Mouse (Mus musculus) R1 (cell line): ENCODE measurements around the gene Prima1.

Experiments used
- DNase-seq: peaks from one replicate; pipeline ENCODE4 v3.0.0-alpha.2; 2018; ENCODE audit warnings: low read depth, low spot score

Gene Prima1

DNA sequence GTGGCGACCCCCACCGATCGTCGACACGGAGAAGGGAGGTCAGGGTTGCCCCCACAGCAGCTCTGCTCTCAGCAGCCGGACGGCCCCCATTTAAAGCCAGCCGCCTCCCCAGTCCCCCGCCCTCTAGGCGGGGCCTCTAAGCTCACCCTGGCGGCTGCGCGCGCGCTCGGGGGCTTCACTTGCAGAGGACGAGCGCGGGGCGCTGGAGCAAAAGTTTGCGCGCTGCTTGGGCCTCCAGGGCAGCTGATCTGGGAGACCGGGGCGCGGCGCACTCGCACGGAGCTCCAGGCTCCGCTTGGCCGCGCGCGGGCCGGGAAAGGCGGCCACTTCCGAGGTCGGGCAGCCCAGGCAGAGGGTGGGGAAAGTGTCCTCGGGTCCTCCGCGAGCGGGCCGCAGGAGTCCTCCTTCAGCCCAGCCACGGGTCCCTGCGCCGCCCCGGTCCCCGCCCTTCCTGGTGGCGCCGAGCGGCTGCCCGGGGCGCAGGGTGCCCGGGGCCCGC is at the start of gene Prima1:
Prima1 (minus strand) TSS at position 68 of the 499 bp plus-strand sequence.
- peak; percentile 91 for DNase-seq

GRCm38 (mm10) chr12:103287276-103287675 is 45.3 kb upstream of the Prima1 start:
- no peak for DNase-seq

- DNase-seq: no peak
Observed at GRCm38 (mm10) chr12:103283411-103283810, 41.5 kb upstream of the Prima1 start.

- no peak for DNase-seq
Observed at GRCm38 (mm10) chr12:103282936-103283335, 41.0 kb upstream of the Prima1 start.

- no peak for DNase-seq
Observed at GRCm38 (mm10) chr12:103281912-103282311, 40.0 kb upstream of the Prima1 start.

DNA sequence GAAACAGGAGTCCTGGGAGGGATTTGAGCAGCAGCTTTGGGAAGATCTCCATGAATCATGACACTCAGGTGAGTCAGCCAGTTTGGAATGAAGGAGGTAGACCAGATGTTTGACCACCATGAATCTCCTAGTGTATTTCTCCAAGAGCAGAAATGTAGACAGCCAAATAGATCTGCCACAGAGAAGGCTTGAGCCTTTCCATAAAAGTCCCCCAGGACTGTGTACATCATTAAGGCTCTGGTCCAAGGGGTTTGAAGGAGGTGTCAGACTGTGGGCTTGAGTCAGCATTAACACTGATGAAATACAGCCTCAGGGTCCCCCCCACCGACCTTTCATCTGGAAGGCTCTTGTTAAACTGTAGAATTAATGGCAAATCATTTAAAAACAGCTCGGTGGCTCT is 39.5 kb upstream of the Prima1 start:
- no peak for DNase-seq

- DNase-seq: no peak
Observed at GRCm38 (mm10) chr12:103276422-103276821, 34.5 kb upstream of the Prima1 start.

DNA sequence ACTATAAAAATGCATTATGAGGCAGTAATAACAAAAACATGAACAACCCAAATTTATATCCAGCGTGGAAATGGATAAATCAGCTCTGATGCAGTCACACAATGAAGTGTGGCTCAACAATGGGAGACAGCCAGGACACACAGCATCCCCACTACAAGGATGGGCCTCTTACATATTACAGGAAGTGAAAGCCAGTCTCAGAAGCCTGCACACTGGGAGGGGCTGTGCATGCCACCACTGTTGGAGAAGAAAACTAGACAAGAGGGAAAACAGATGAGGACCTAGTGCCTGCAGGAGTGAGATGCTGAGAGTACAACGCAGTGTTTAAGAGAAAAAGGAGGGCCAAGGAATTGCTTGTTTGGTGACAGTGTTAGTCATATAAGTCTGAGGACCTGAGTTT is 31.8 kb upstream of the Prima1 start:
- DNase-seq: no peak

GRCm38 (mm10) chr12:103273051-103273450 is 31.1 kb upstream of the Prima1 start:
- no peak for DNase-seq

DNA sequence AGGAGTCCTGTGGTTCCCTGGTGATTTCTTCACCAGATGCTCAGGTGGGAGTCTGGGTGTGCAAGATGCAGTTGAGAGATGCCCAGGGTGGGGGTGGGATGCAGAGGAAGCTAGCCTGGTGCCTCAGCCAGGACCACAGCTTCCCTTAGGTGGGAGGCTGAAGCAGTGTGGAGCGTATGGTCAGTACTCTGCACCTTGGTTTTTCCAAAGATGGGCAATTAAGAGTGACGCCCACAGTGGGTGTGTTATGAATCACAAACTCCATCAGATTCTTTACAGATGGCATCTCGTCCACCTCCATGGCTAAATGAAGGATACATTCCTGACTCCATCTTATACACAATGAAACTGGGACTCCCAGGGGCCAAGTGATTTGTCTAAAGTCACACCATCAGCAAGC is 30.2 kb upstream of the Prima1 start:
- no peak for DNase-seq

- DNase-seq: no peak
Observed at GRCm38 (mm10) chr12:103266605-103267004, 24.7 kb upstream of the Prima1 start.

GRCm38 (mm10) chr12:103262017-103262865 is 20.3 kb upstream of the Prima1 start:
- DNase-seq: peak; percentile 34

DNA sequence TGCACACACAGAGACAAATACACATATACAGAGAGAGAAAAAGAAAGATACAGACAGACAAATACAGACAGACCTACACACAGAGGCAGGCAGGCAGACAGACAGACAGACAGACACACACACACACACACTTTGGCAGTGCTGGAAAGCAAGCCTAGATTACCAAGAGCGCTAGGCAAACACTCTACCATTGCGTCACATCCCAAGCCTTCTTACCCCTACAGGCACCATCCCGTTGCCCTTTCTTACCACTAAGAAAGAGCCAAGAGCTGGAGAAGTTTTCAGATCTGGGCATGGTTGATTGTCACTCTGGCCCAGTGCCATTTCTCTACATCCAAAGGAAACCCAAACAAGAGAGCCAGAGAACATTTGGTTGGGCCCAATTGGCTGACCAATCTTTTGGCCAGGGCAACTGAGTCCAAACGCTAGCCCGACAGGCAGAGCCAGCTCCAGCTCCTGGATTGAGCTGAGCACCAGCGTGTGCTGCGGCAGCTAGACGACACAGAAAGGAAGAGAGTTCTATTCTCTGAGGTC is 11.0 kb upstream of the Prima1 start:
- DNase-seq: no peak

- DNase-seq: no peak
Observed at GRCm38 (mm10) chr12:103251151-103251550, 9.2 kb upstream of the Prima1 start.

DNA sequence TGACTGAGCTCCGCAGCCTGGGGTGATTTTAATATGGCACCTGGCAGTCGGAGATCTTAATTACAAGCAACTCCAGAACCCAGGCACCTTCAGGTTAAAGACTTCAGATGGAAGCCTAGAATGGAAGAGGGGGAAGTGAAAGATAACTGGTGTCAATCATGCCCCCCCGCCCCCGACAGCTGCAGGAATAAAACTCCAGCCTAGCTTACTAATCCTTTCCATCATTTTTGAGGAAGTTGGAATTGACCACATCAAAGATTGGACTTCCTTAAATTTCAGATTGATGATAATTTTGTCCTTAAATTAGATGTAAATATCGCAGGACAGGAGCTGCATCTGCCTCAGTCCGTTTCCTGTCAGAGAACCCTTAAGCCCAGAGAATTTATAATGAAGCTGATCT is 8.4 kb upstream of the Prima1 start:
- DNase-seq: no peak

GRCm38 (mm10) chr12:103243041-103243440 is 1.1 kb upstream of the Prima1 start:
- no peak for DNase-seq

DNA sequence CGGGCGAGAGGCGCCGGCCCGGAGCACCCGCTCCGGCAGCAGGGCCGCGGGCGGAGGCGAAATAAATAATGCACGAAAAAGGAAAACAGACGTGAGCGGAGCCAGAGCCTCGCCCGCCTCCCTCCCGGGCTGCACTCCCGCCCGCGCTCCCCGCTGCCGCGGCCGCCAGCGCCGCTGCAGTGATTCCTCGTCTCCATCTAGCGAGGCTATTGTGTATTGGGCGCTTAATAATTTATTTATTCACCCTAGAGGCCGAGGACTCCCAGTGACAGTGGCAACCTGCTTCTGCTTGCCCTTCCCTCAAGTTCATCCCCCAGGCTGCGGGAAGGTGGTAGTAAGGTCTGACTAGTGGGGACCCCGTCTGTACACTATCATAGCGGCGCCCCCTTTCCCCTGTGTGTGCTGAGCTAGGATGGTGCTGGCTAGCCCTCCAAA is 658 bp upstream of the Prima1 start:
- DNase-seq: peak; percentile 66

GRCm38 (mm10) chr12:103241311-103242082 is 453 bp downstream of the Prima1 start:
- peak; percentile 69 for DNase-seq

DNA sequence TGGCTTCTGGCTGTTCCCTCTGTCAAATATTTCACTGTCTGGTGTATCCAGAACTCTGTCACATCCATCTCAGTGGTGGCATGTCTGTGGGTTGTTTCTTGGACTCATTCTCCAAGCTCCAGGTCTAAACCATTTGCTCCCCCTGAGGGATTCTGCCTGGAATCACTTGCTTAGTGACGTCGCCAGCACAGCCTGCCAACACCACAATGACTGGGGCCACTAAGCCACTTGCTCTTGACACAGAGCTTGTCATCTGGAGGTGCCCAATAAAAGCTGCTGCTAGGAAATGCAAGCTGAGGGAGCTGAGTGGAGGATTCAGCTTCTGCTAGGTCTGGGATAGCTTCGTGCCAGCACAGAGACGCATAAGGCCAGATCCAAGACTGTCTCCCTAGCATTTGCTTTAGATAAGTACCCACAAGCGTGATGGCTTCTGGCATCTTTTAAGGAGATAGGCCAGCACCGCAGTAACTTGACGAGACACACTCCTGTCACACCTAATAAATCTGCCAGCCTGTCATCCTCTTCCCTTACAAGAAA is 3.0 kb downstream of the Prima1 start:
- no peak for DNase-seq

DNA sequence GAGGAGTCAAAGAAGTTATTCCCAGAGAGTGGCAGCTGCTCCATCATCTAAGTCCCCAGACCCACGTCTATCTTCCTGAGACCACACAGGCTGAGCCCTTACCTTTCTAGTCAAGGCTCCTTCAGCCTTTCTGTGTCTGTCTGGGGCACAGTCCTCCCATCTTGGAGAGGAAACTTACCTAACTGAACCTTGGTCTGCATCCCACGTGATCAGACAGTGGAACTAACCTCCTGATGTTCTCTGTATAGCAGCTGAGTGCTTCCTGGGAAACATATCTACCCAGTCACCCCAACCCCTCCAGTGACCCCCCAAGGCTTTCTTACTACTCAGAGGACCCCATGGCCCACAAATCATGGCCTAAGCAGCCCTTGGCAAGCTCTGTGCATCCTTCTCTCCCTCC is 6.1 kb downstream of the Prima1 start:
- DNase-seq: no peak

DNA sequence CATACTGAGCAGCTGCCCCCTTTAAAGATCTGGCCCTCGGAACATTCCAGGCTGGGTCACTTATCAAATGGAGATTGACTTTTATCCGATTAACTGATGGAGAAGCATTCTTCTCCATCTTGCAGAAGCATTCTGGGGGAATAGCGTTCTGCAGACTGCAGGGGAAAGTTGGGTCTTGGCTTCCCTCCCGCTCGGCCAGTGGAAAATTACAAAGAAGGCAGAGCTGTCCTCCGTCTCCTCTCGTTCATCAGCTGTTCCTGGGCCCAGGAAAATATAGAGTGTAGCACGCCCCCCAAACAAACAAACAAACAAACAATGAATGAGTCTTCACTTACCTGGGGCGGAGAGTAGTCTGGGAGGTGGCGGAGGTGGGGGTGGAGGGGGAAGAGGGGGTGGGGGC is 6.7 kb downstream of the Prima1 start:
- no peak for DNase-seq

- DNase-seq: no peak
Observed at GRCm38 (mm10) chr12:103229058-103229457, 12.9 kb downstream of the Prima1 start.
